Mouse (Mus musculus) kidney, embryonic 16.5 days (tissue): ENCODE data around the gene Zfp94. TPM values are rescaled to one million over a fixed set of nuclear protein-coding genes. Genes with fewer than 3 reads are reported as not detected.
A peak's percentile ranks its signal among the peaks of the same experiment; 100 is the strongest.

Source experiments
- ATAC-seq: fragments of 200-750 bp; cut with Nextera tagmentation; 2 replicates; pipeline ENCODE4 v1.8.0; 2017; ENCODE audit warnings: moderate TSS enrichment; ENCODE audit not compliant: low FRiP score, low TSS enrichment
- H3K27ac ChIP-seq: fragments of 300-500 bp; sonication (generic); 2 replicates; pipeline ENCODE4 v1.5.1; 2014; ENCODE audit warnings: low read length
- H3K27me3 ChIP-seq: fragments of 300-500 bp; sonication (generic); 2 replicates; pipeline ENCODE4 v1.6.1; 2014; ENCODE audit warnings: low read length, control low read depth, mixed read lengths; ENCODE audit not compliant: insufficient read depth
- H3K36me3 ChIP-seq: fragments of 300-500 bp; sonication (generic); 2 replicates; pipeline ENCODE4 v1.6.1; 2014; ENCODE audit warnings: low read length, control low read depth, mixed read lengths; ENCODE audit not compliant: insufficient read depth
- H3K4me1 ChIP-seq: fragments of 300-500 bp; sonication (generic); 2 replicates; pipeline ENCODE4 v1.6.1; 2014; ENCODE audit warnings: low read length, control low read depth, mixed read lengths; ENCODE audit not compliant: insufficient read depth
- H3K4me2 ChIP-seq: fragments of 300-500 bp; sonication (generic); replicated peaks from 2 replicates; pipeline ENCODE4 v1.6.1; 2014; ENCODE audit warnings: low read depth, low read length
- H3K4me3 ChIP-seq: fragments of 300-500 bp; sonication (generic); 2 replicates; pipeline ENCODE4 v1.5.1; 2014; ENCODE audit warnings: mild to moderate bottlenecking, low read length
- H3K9ac ChIP-seq: fragments of 300-500 bp; sonication (generic); replicated peaks from 2 replicates; pipeline ENCODE4 v1.6.1; 2014; ENCODE audit warnings: low read length
- H3K9me3 ChIP-seq: fragments of 300-500 bp; sonication (generic); 2 replicates; pipeline ENCODE4 v1.6.1; 2016; ENCODE audit warnings: low read length, control low read depth
- WGBS: fragments of 180-500 bp; shearing (Covaris S2); extraction: QIAGEN DNeasy Blood & Tissue Kit; methylation state at CpG from one replicate; pipeline ENCODE4 v1.1.7; 2014; 5-methylcytosine and 5-hydroxymethylcytosine counted together
- microRNA-seq: library from miRNA; unstranded; fragments of <30 nt; microRNA quantifications from one replicate; pipeline ENCODE4, GENCODE M21; 2016
- polyA plus RNA-seq: library from polyadenylated mRNA; unstranded; fragments of >200 nt; fragmentation: Nextera tagmentation; extraction: Ambion mirVana; gene quantifications from 2 replicates; pipeline ENCODE4 v1.2.1, GENCODE M21; 2015

Gene Zfp94
- polyA plus RNA-seq, 1 experiment from 2014 or later = 13.9 TPM

- no peaks in the 10 kb centered on the region for H3K9me3 ChIP-seq
- H3K27ac ChIP-seq = no peak overlapping the region
- H3K4me2 ChIP-seq = no peak overlapping the region
- peaks cover 5% of the 10 kb centered on the region; the same call in 1 of the 2 replicates for H3K4me1 ChIP-seq
- no peak for ATAC-seq
- H3K27me3 ChIP-seq = no peaks in the 10 kb centered on the region
- peaks cover 23% of the 10 kb centered on the region for H3K36me3 ChIP-seq
- no peak overlapping the region for H3K4me3 ChIP-seq
- WGBS = 90% methylated on average over 13 of the region's 13 CpGs
- no peak overlapping the region for H3K9ac ChIP-seq
These were observed 57.0 kb downstream of the Zfp94 start for GRCm38 (mm10) chr7:24259306-24259999.

- Histone ChIP-seq H3K9ac (peak within 1 kb of the TSS; percentile 59), H3K27me3 (no peaks in the 10 kb centered on the region), H3K27ac (no peak within 1 kb of the TSS), H3K9me3 (no peaks in the 10 kb centered on the region), H3K4me3 (peak within 1 kb of the TSS; percentile 54), H3K4me1 (peaks cover 8% of the 10 kb centered on the region; the same call in 1 of the 2 replicates), H3K36me3 (peaks cover 2% of the 10 kb centered on the region; the same call in 1 of the 2 replicates), H3K4me2 (peak within 1 kb of the TSS; percentile 54)
- peak; percentile 92 for ATAC-seq
- whole genome bisulfite sequencing = 20% methylated on average over 21 of the region's 21 CpGs
These were observed 61.6 kb downstream of the Zfp94 start, which contains the start of gene Zfp108 for GRCm38 (mm10) chr7:24254633-24255474. Zfp108 (plus strand) TSS chr7:24254794.

DNA sequence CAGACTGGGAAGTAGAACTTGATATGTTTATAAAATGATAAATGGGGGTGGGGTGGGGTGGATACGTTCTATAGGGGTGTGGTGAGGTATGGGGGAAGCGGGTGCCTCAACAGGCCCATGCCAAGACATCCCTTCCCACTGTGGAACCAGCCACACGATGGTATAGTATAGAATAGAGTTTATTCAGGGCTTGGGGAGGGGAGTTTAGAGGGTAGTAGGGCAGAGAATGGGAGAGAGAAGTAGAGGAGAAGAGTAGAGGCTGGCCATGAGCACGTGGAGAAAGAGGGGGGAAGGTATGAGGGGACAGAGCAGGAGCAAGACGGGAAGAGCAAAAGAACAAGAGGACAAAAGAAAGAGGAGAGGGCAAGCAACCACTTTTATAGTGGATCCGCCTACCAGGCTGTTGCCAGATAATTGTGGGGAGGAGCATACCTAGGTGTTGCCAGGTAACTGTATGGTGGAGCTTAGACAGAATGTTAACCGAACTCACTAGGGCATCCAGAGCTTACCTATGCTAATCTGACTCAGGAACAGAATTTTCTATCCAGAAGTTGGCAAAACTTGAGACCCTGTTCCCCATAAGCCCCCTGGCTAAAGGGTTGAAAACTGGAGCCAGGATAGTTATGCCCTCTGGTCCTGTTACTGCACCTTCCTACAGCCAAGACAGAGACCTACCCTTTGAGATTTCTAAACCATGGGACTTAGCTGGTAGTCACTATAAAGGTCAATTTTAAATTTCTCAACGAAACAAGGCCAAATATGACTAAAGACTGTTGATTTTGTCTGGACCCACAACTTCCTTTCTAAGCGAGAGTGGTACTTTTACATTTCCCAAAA is 62.5 kb downstream of the Zfp94 start:
- H3K36me3 ChIP-seq = no peaks in the 10 kb centered on the region
- H3K27me3 ChIP-seq = no peaks in the 10 kb centered on the region
- H3K9ac ChIP-seq = peak overlapping the region; percentile 44; the same call in 1 of the 2 replicates
- H3K4me1 ChIP-seq = peaks cover 8% of the 10 kb centered on the region; the same call in 1 of the 2 replicates
- peak; percentile 68 for ATAC-seq
- no peaks in the 10 kb centered on the region for H3K9me3 ChIP-seq
- H3K4me2 ChIP-seq = peak overlapping the region; percentile 54
- 64% methylated on average over 9 of the region's 9 CpGs for WGBS
- H3K4me3 ChIP-seq = peak overlapping the region; percentile 54
- no peak overlapping the region for H3K27ac ChIP-seq

Small RNA genes lying within 50 kb of the gene (microRNA-seq; reads per million reads assigned to microRNA genes)
- not detected for gene Gm27592

Other genes with a start within 250 kb of the Zfp94 start
- 24.6 and 25.0 TPM in 2 replicates for gene Zfp180, start 234.7 kb downstream of the Zfp94 start, polyA plus RNA-seq
- gene Zfp112, start 204.4 kb downstream of the Zfp94 start, polyA plus RNA-seq = 6.3 and 8.4 TPM in 2 replicates
- gene Zfp235, start 182.5 kb downstream of the Zfp94 start, polyA plus RNA-seq = 19.0 and 19.3 TPM in 2 replicates
- gene Zfp114, start 141.6 kb downstream of the Zfp94 start, polyA plus RNA-seq = 6.1 and 6.9 TPM in 2 replicates
- 11.8 and 13.1 TPM in 2 replicates for gene Zfp111, start 105.2 kb downstream of the Zfp94 start, polyA plus RNA-seq
- 6.3 and 6.9 TPM in 2 replicates for gene Zfp109, start 79.1 kb downstream of the Zfp94 start, polyA plus RNA-seq
- gene Zfp108, start 61.9 kb downstream of the Zfp94 start, polyA plus RNA-seq = 4.4 and 4.9 TPM in 2 replicates
- 12.1 and 14.1 TPM in 2 replicates for gene Zfp93, start 46.2 kb downstream of the Zfp94 start, polyA plus RNA-seq
- gene Zfp61, start 15.4 kb downstream of the Zfp94 start, polyA plus RNA-seq = 43.5 and 44.0 TPM in 2 replicates
- gene Tescl, start 17.3 kb upstream of the Zfp94 start, polyA plus RNA-seq = 0.19 and 0.42 TPM in 2 replicates
- gene Lypd5, start 32.5 kb upstream of the Zfp94 start, polyA plus RNA-seq = not detected in 2 replicates
- 4.4 and 4.9 TPM in 2 replicates for gene Kcnn4, start 53.6 kb upstream of the Zfp94 start, polyA plus RNA-seq
- 28.3 and 31.9 TPM in 2 replicates for gene Smg9, start 83.0 kb upstream of the Zfp94 start, polyA plus RNA-seq
- not detected in 2 replicates for gene Irgc1, start 135.6 kb upstream of the Zfp94 start, polyA plus RNA-seq
- 16.3 and 18.5 TPM in 2 replicates for gene Plaur, start 145.8 kb upstream of the Zfp94 start, polyA plus RNA-seq
- 4.3 and 6.6 TPM in 2 replicates for gene Cadm4, start 165.4 kb upstream of the Zfp94 start, polyA plus RNA-seq
- gene Zfp428, start 190.3 kb upstream of the Zfp94 start, polyA plus RNA-seq = 60.5 and 67.6 TPM in 2 replicates
- gene AC161166.1, start 195.8 kb upstream of the Zfp94 start, polyA plus RNA-seq = 0.42 and 0.80 TPM in 2 replicates
- gene Irgq, start 214.0 kb upstream of the Zfp94 start, polyA plus RNA-seq = 7.2 and 7.8 TPM in 2 replicates
- gene Pinlyp, start 229.5 kb upstream of the Zfp94 start, polyA plus RNA-seq = 0.64 and 1.0 TPM in 2 replicates
- gene Xrcc1, start 229.6 kb upstream of the Zfp94 start, polyA plus RNA-seq = 159 and 164 TPM in 2 replicates